ENCODE assay signal across 32 mouse cellular contexts in the genomic region with DNA sequence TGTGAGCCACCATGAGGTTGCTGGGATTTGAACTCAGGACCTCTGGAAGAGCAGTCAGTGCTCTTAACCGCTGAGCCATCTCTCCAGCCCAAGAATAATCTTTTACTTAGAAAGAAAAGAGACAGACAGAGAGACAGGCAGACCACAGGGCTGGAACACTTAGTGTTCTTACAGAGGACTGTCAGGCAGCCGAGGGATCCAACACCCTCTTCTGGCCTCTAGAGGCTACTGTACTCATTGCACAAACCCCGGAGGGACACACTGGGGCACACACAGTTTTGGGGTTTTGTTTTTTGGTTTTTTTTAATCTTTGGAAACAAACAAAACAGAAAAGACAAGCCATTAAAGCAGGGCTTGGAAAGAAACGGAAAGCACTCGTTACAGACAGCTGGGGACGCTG. TPM values are rescaled to one million over a fixed set of nuclear protein-coding genes. Genes with fewer than 3 reads are reported as not detected.
DNase-seq lines count a peak whose midpoint lies in the region; TF ChIP-seq lines count a peak whose summit lies in the region.
"Had no signal": no experiment of that assay in that cellular context is flagged by ENCODE, and none has a peak within 500 bp of the region (broad histone marks: within the 10 kb centered on the region; RNA-seq: fewer than 3 reads in every experiment).

No protein-coding gene starts in this region.

- no peaks in the 10 kb centered on the region for H3K9me3 ChIP-seq in E14TG2a.4 (ENCODE audit: low read length)
- H3K9me3 ChIP-seq in ES-Bruce4 (replicated peaks; ENCODE audit: control insufficient read depth, insufficient read depth, low read length, poor library complexity, severe bottlenecking): no peaks in the 10 kb centered on the region
- H3K9me3 ChIP-seq: G1E; hindbrain, embryonic 12.5 days; liver, embryonic 13.5 days; midbrain, embryonic 10.5 days; neural tube, embryonic 12.5 days had no signal

- no peak for TF ChIP-seq POLR2A in ES-Bruce4 (IDR thresholded peaks at IDR 0.05; ENCODE audit: insufficient read depth, low read length)

- no peak for TF ChIP-seq EP300 in ES-Bruce4 (IDR thresholded peaks at IDR 0.05; ENCODE audit: insufficient read depth, low read depth, low read length)

- H3K9ac ChIP-seq in ES-Bruce4 (ENCODE audit: low read depth, poor library complexity, severe bottlenecking): no peak overlapping the region
- H3K9ac ChIP-seq: hindbrain, embryonic 12.5 days; liver, embryonic 13.5 days; neural tube, embryonic 12.5 days had no signal

- no peak overlapping the region for H3K27ac ChIP-seq in layer of hippocampus, adult 2 months
- no peak overlapping the region for H3K27ac ChIP-seq in ES-Bruce4 (ENCODE audit: insufficient read depth, low read length)
- H3K27ac ChIP-seq: hindbrain, embryonic 12.5 days; liver, embryonic 13.5 days; midbrain, embryonic 10.5 days; neural tube, embryonic 12.5 days had no signal

- peak; percentile 62 for TF ChIP-seq CTCF in layer of hippocampus, adult 2 months (conservative IDR thresholded peaks at IDR 0.05)
- peak; percentile 27 for TF ChIP-seq CTCF in E14TG2a.4 (conservative IDR thresholded peaks at IDR 0.05; ENCODE audit: low read length)
- TF ChIP-seq CTCF in ES-Bruce4 (IDR thresholded peaks at IDR 0.05; ENCODE audit: low read depth, low read length): peak; percentile 13

- no peak overlapping the region for H3K4me3 ChIP-seq in layer of hippocampus, adult 2 months
- H3K4me3 ChIP-seq in E14TG2a.4 (replicated peaks; ENCODE audit: low read length): no peak overlapping the region
- H3K4me3 ChIP-seq in ES-Bruce4 (ENCODE audit: low read depth, low read length): no peak overlapping the region
- H3K4me3 ChIP-seq: erythroblast, embryonic 14.5 days; hindbrain, embryonic 12.5 days; liver, embryonic 13.5 days; midbrain, embryonic 10.5 days; myocyte; neural tube, embryonic 12.5 days had no signal

- H3K4me1 ChIP-seq in E14TG2a.4 (replicated peaks; ENCODE audit: low read depth, low read length) (peaks cover 67% of the 10 kb centered on the region), ES-Bruce4 (ENCODE audit: control insufficient read depth, insufficient read depth, low read length) (no peaks in the 10 kb centered on the region)

- H3K27me3 ChIP-seq in E14TG2a.4 (ENCODE audit: insufficient read depth, low read length) (peaks cover 6% of the 10 kb centered on the region; the same call in 1 of the 2 replicates), ES-Bruce4 (ENCODE audit: control insufficient read depth, insufficient read depth, low read length, poor library complexity, severe bottlenecking) (no peaks in the 10 kb centered on the region)
- H3K27me3 ChIP-seq: hindbrain, embryonic 12.5 days; liver, embryonic 13.5 days; neural tube, embryonic 12.5 days; Patski had no signal

- H3K36me3 ChIP-seq in E14TG2a.4 (ENCODE audit: insufficient read depth, low read length) (peaks cover 84% of the 10 kb centered on the region), ES-Bruce4 (ENCODE audit: control insufficient read depth, insufficient read depth, low read length, poor library complexity, severe bottlenecking) (no peaks in the 10 kb centered on the region)

- DNase-seq in heart, postnatal 4 days: peak; percentile 4
- DNase-seq in heart, adult 9 months (ENCODE audit: low spot score in 2 of 2): no peak
- no peak for DNase-seq in layer of hippocampus, adult 2 months (ENCODE audit: low spot score in 2 of 2)
- no peak for DNase-seq in layer of hippocampus, postnatal 14 days (ENCODE audit: low spot score in 2 of 2)
- no peak for DNase-seq in cerebellum, postnatal 14 days
- DNase-seq: adrenal gland, postnatal 14 days; B cell, adult 2 months; cerebellum, adult 11-12 months; cerebellum, adult 9-11 months; gastrocnemius, postnatal 25 days; kidney, adult 2 months; liver, embryonic 13.5 days; lung, adult 2 months; right cerebral cortex, adult 18-20 months; thymus, adult 2 months; thymus, postnatal 36 days had no signal

RNA-seq across cellular contexts. Expression of gene Unc119b, which starts 5.4 kb away (rescaled TPM):
- 10 to 100 TPM; 21.7 to 25.9 TPM for total RNA-seq in heart, postnatal 4 days (2021)
- 10 to 100 TPM; 25.9 to 28.0 TPM for total RNA-seq in layer of hippocampus, adult 2 months (2021)
- 10 to 100 TPM; 31.1 to 32.2 TPM for total RNA-seq in layer of hippocampus, postnatal 14 days (2021)
- 35.5 and 36.9 TPM in 2 replicates for polyA plus RNA-seq in ES-Bruce4 (2011; ENCODE audit: insufficient read depth, insufficient read length, low read depth, missing spikeins)

RNA-seq across cellular contexts. Expression of gene Acads, which starts 10.2 kb away (rescaled TPM):
- 100 to 1,000 TPM; 153 to 165 TPM for total RNA-seq in heart, postnatal 4 days (2021)
- total RNA-seq in layer of hippocampus, adult 2 months (2021): 1 to 10 TPM; 6.5 to 7.3 TPM
- total RNA-seq in layer of hippocampus, postnatal 14 days (2021): 1 to 10 TPM; 8.5 to 9.9 TPM
- 44.8 and 52.1 TPM in 2 replicates for polyA plus RNA-seq in ES-Bruce4 (2011; ENCODE audit: insufficient read depth, insufficient read length, low read depth, missing spikeins)

RNA-seq across cellular contexts. Expression of gene Mlec, which starts 28.7 kb away (rescaled TPM):
- total RNA-seq in heart, postnatal 4 days (2021): 100 to 1,000 TPM; 104 to 111 TPM
- total RNA-seq in layer of hippocampus, adult 2 months (2021): 10 to 100 TPM; 75.7 to 84.7 TPM
- 10 to 100 TPM; 78.9 to 87.5 TPM for total RNA-seq in layer of hippocampus, postnatal 14 days (2021)
- 137 and 139 TPM in 2 replicates for polyA plus RNA-seq in ES-Bruce4 (2011; ENCODE audit: insufficient read depth, insufficient read length, low read depth, missing spikeins)

RNA-seq across cellular contexts. Expression of gene Gm10401, which starts 31.2 kb away (rescaled TPM):
- total RNA-seq in heart, postnatal 4 days (2021): not detected
- total RNA-seq in layer of hippocampus, adult 2 months (2021): not detected
- not detected for total RNA-seq in layer of hippocampus, postnatal 14 days (2021)
- polyA plus RNA-seq in ES-Bruce4 (2011; ENCODE audit: insufficient read depth, insufficient read length, low read depth, missing spikeins): not detected in 2 replicates
- total RNA-seq: adrenal gland, postnatal 14 days; gastrocnemius, postnatal 25 days; heart, adult 18-20 months; heart, postnatal 25 days; layer of hippocampus, postnatal 10 days; left cerebral cortex, adult 8-10 months; left cerebral cortex, postnatal 36 days; megakaryocyte progenitor cell, adult 5-6 weeks had no signal
- polyA plus RNA-seq: erythroblast, embryonic 14.5 days; G1E; kidney, adult 2 months; lung, adult 2 months; Patski; spleen, adult 2 months; thymus, adult 2 months had no signal

Comparison
In these comparisons a context has a peak if more than half of its experiments do, and no peak if none do; other contexts are left out.
1. RNA of gene Acads, which starts 10.2 kb away (total RNA-seq): 153 to 165 TPM in heart, postnatal 4 days; 8.5 to 9.9 TPM in layer of hippocampus, postnatal 14 days and 6.5 to 7.3 TPM in layer of hippocampus, adult 2 months; every median in the first group is over 10 times any median in the second.
2. Peak in every context shown above with its lines, with median percentiles within 50 percentile points of each other: CTCF ChIP-seq.